In the genomic region with DNA sequence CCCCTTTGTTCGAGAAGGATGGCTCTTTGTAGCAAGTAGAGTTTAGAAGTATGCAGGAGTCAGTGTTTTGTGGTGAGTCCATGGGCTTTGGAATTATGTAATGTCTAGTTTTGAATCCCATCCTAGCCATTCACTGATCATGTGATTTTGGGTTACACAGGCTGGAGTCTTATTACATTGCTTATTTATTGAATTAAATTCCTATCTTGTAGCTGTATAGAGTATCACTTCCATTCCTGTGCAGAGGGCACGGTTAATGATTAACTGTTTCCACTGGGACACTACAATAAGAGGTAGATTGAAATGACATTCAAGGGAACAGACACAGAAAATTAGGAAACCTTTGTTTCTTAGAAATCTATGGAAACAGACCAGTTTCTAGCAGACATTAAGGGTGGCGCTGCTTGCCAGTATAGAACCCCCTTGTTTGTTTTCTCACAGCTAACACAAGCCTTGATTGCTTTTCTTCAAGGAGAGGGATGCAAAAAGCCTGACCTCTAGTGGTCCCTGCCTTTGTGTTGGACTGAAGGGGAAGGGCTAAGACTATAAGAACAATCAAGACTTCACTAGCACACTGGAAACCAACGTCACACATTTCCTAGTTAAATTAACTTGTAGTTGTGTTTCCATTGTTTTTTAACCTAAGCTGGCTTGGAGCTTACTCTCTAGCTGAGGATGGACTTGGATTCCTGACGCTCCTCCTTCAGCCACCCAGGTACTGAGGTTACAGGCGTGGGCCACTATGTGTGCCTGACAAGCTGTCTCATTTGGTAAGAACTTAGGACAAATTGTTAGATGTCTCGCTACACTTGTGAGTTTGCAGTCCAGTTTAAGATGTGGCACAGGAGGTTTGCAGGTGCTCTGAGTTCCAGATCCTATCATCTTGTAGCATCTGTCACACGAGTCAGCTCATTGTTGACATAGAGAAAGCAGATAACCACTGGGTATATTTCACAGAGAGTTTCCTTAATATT, we compare ENCODE assay signal across 9 mouse cellular contexts.
DNase-seq lines count a peak whose midpoint lies in the region; ATAC-seq and TF ChIP-seq lines count a peak whose summit lies in the region.
"Had no signal": no experiment of that assay in that cellular context is flagged by ENCODE, and none has a peak within 500 bp of the region (broad histone marks: within the 10 kb centered on the region; RNA-seq: fewer than 3 reads in every experiment).

No protein-coding gene starts in this region.

- H3K4me3 ChIP-seq in heart, adult 2 months = no peak overlapping the region
- H3K4me3 ChIP-seq in heart, embryonic 11.5 days (ENCODE audit: low read depth, low read length) = no peak overlapping the region
- H3K4me3 ChIP-seq in embryonic facial prominence, embryonic 10.5 days = no peak overlapping the region
- H3K4me3 ChIP-seq: liver, embryonic 13.5 days had no signal

- DNase-seq in heart, adult 2 months = no peak
- peak; percentile 24 for DNase-seq in CD4-positive helper T cell, adult 2 months (ENCODE audit: low read depth, low spot score)
- peak; percentile 21 for DNase-seq in embryonic facial prominence, embryonic 10.5 days (ENCODE audit: low spot score)
- DNase-seq in large intestine, adult 2 months (ENCODE audit: low read depth, low spot score) = peak; percentile 28
- DNase-seq in ovary, postnatal 14 days (ENCODE audit: low spot score) = no peak
- no peak for DNase-seq in layer of hippocampus, postnatal 10 days (ENCODE audit: low spot score in 2 of 2)
- no peak for DNase-seq in Muller cell, postnatal 12 days (ENCODE audit: inconsistent ontology term)
- DNase-seq: liver, embryonic 13.5 days had no signal

- H3K79me2 ChIP-seq in heart, adult 2 months (replicated peaks; ENCODE audit: control insufficient read depth, insufficient read depth, low read length) = no peaks in the 10 kb centered on the region

- TF ChIP-seq CTCF in heart, adult 2 months (IDR thresholded peaks at IDR 0.05) = peak; percentile 74

- no peak overlapping the region for H3K4me2 ChIP-seq in heart, embryonic 11.5 days
- H3K4me2 ChIP-seq: liver, embryonic 13.5 days had no signal

- no peaks in the 10 kb centered on the region for H3K27me3 ChIP-seq in heart, adult 2 months (ENCODE audit: control insufficient read depth, insufficient read depth, low read length)
- no peaks in the 10 kb centered on the region for H3K27me3 ChIP-seq in heart, embryonic 11.5 days (ENCODE audit: control insufficient read depth, insufficient read depth, low read length)
- peaks cover 20% of the 10 kb centered on the region for H3K27me3 ChIP-seq in embryonic facial prominence, embryonic 10.5 days (replicated peaks; ENCODE audit: low read depth, poor library complexity, severe bottlenecking)
- H3K27me3 ChIP-seq: liver, embryonic 13.5 days had no signal

- ATAC-seq in heart, embryonic 11.5 days (replicated peaks; ENCODE audit: insufficient number of reproducible peaks, low FRiP score, low TSS enrichment) = no peak

- peaks cover 4% of the 10 kb centered on the region; the same call in 1 of the 2 replicates for H3K36me3 ChIP-seq in heart, adult 2 months (ENCODE audit: control insufficient read depth, insufficient read depth, low read length)
- H3K36me3 ChIP-seq in heart, embryonic 11.5 days (ENCODE audit: control insufficient read depth, insufficient read depth, low read length) = no peaks in the 10 kb centered on the region
- no peaks in the 10 kb centered on the region for H3K36me3 ChIP-seq in embryonic facial prominence, embryonic 10.5 days (replicated peaks)
- H3K36me3 ChIP-seq: liver, embryonic 13.5 days had no signal

- TF ChIP-seq EP300 in heart, adult 2 months (IDR thresholded peaks at IDR 0.05; ENCODE audit: insufficient read depth, low read depth, low read length) = no peak

- 58% methylated on average over 8 of the region's 8 CpGs for WGBS in heart, adult 2 months
- WGBS in heart, embryonic 11.5 days (ENCODE audit: insufficient replicate concordance) = 48% methylated on average over 8 of the region's 8 CpGs
- 55% methylated on average over 8 of the region's 8 CpGs for WGBS in embryonic facial prominence, embryonic 10.5 days
- WGBS in large intestine, adult 2 months = 33% methylated on average over 8 of the region's 8 CpGs

- peak overlapping the region; percentile 63 for H3K27ac ChIP-seq in heart, adult 2 months
- no peak overlapping the region for H3K27ac ChIP-seq in heart, embryonic 11.5 days (ENCODE audit: low read depth, low read length)
- no peak overlapping the region for H3K27ac ChIP-seq in embryonic facial prominence, embryonic 10.5 days (replicated peaks)
- H3K27ac ChIP-seq: liver, embryonic 13.5 days had no signal

- H3K9ac ChIP-seq in heart, adult 2 months (ENCODE audit: low read depth, low read length) = no peak overlapping the region
- no peak overlapping the region for H3K9ac ChIP-seq in heart, embryonic 11.5 days (ENCODE audit: low read depth, low read length)
- H3K9ac ChIP-seq: liver, embryonic 13.5 days had no signal

- intact Hi-C loops in heart, adult 2 months (cut with DNase I) = loop anchor here (5.0 kb wide), 1 partner anchor 195 kb away; no protein-coding TSS in a partner anchor

- no peak for TF ChIP-seq POLR2A in heart, adult 2 months (IDR thresholded peaks at IDR 0.05; ENCODE audit: insufficient read depth, low read depth, low read length)

- H3K9me3 ChIP-seq in heart, embryonic 11.5 days (replicated peaks; ENCODE audit: control insufficient read depth, low read length) = no peaks in the 10 kb centered on the region
- H3K9me3 ChIP-seq in embryonic facial prominence, embryonic 10.5 days = no peaks in the 10 kb centered on the region
- H3K9me3 ChIP-seq: liver, embryonic 13.5 days had no signal

- H3K4me1 ChIP-seq in heart, adult 2 months (ENCODE audit: control insufficient read depth, insufficient read depth, low read length) = peaks cover 6% of the 10 kb centered on the region
- peaks cover 10% of the 10 kb centered on the region; the same call in 1 of the 2 replicates for H3K4me1 ChIP-seq in heart, embryonic 11.5 days (ENCODE audit: control insufficient read depth, insufficient read depth, low read length)
- 0 out of 2 replicates have a peak, but pooled peaks cover 3% of the 10 kb centered on the region for H3K4me1 ChIP-seq in embryonic facial prominence, embryonic 10.5 days

Comparison
In these comparisons a context has a peak if more than half of its experiments do, and no peak if none do; other contexts are left out.
1. DNase-seq: peak in CD4-positive helper T cell, adult 2 months (single experiment), embryonic facial prominence, embryonic 10.5 days (single experiment) and large intestine, adult 2 months (single experiment); none in heart, adult 2 months (0 of 2), ovary, postnatal 14 days (single experiment), layer of hippocampus, postnatal 10 days (0 of 2) and Muller cell, postnatal 12 days (single experiment).